In genomic region chr6:128334397-128335124, GRCm38 (mm10) we compare ENCODE assay signal across 8 mouse cellular contexts. TPM values are rescaled to one million over a fixed set of nuclear protein-coding genes. Genes with fewer than 3 reads are reported as not detected.
A peak's percentile ranks its signal among the peaks of the same experiment; 100 is the strongest.
DNase-seq lines count a peak whose midpoint lies in the region; ATAC-seq and TF ChIP-seq lines count a peak whose summit lies in the region.

No protein-coding gene starts in this region.

- TF ChIP-seq EP300 in lung, postnatal 0 days (IDR thresholded peaks at IDR 0.05), result no peak

- H3K4me3 ChIP-seq in cerebellum, adult 2 months (replicated peaks; ENCODE audit: insufficient read depth, low read depth, low read length), result no peak overlapping the region
- H3K4me3 ChIP-seq in hindbrain, embryonic 11.5 days (ENCODE audit: low read depth, low read length), result no peak overlapping the region
- no peak overlapping the region for H3K4me3 ChIP-seq in lung, postnatal 0 days (ENCODE audit: low read depth, low read length)

- no peak for TF ChIP-seq POLR2A in cerebellum, adult 2 months (IDR thresholded peaks at IDR 0.05; ENCODE audit: borderline replicate concordance, insufficient read depth, low read length)

- 12% methylated on average over 12 of the region's 12 CpGs for WGBS in cerebellum, adult 2 months
- WGBS in hindbrain, embryonic 11.5 days, result 28% methylated on average over 12 of the region's 12 CpGs
- WGBS in lung, postnatal 0 days, result 10% methylated on average over 12 of the region's 12 CpGs

- no peaks in the 10 kb centered on the region for H3K9me3 ChIP-seq in hindbrain, embryonic 11.5 days (ENCODE audit: control insufficient read depth, low read length)
- no peaks in the 10 kb centered on the region for H3K9me3 ChIP-seq in lung, postnatal 0 days (ENCODE audit: low read length)

- no peak overlapping the region for H3K9ac ChIP-seq in hindbrain, embryonic 11.5 days (ENCODE audit: low read depth, low read length)
- H3K9ac ChIP-seq in lung, postnatal 0 days (replicated peaks; ENCODE audit: low read depth), result no peak overlapping the region

- ATAC-seq in hindbrain, embryonic 11.5 days (ENCODE audit: low FRiP score), result peak; percentile 80
- peak; percentile 71 for ATAC-seq in lung, postnatal 0 days

- no peaks in the 10 kb centered on the region for H3K27me3 ChIP-seq in cerebellum, adult 2 months (ENCODE audit: control insufficient read depth, insufficient read depth, low read length)
- H3K27me3 ChIP-seq in hindbrain, embryonic 11.5 days (ENCODE audit: control insufficient read depth, insufficient read depth, low read length), result no peaks in the 10 kb centered on the region
- H3K27me3 ChIP-seq in lung, postnatal 0 days (replicated peaks; ENCODE audit: insufficient read depth, low read length), result no peaks in the 10 kb centered on the region

- H3K27ac ChIP-seq in cerebellum, adult 2 months (ENCODE audit: insufficient read depth, low read length), result no peak overlapping the region
- H3K27ac ChIP-seq in hindbrain, embryonic 11.5 days (ENCODE audit: low read depth, low read length), result 0 out of 2 replicates have a peak overlapping the region, but pooled peaks have one; percentile 0
- H3K27ac ChIP-seq in lung, postnatal 0 days (ENCODE audit: low read length), result no peak overlapping the region

- TF ChIP-seq CTCF in cerebellum, adult 2 months (IDR thresholded peaks at IDR 0.05; ENCODE audit: borderline replicate concordance, insufficient read depth, low read depth, low read length), result peak; percentile 64
- peak; percentile 81 for TF ChIP-seq CTCF in lung, postnatal 0 days (IDR thresholded peaks at IDR 0.05)

- no peak overlapping the region for H3K4me2 ChIP-seq in hindbrain, embryonic 11.5 days (replicated peaks; ENCODE audit: low read depth, low read length)
- no peak overlapping the region for H3K4me2 ChIP-seq in lung, postnatal 0 days (replicated peaks; ENCODE audit: low read depth, low read length)

- H3K4me1 ChIP-seq in cerebellum, adult 2 months (ENCODE audit: control insufficient read depth, insufficient read depth, low read length), result peaks cover under 1% of the 10 kb centered on the region; the same call in 1 of the 2 replicates
- H3K4me1 ChIP-seq in hindbrain, embryonic 11.5 days (replicated peaks; ENCODE audit: control insufficient read depth, insufficient read depth, low read length), result no peaks in the 10 kb centered on the region
- no peaks in the 10 kb centered on the region for H3K4me1 ChIP-seq in lung, postnatal 0 days (ENCODE audit: insufficient read depth, low read depth, low read length)

- H3K36me3 ChIP-seq in hindbrain, embryonic 11.5 days (ENCODE audit: control insufficient read depth, insufficient read depth, low read length), result peaks cover 7% of the 10 kb centered on the region; the same call in 1 of the 2 replicates
- peaks cover 7% of the 10 kb centered on the region; the same call in 1 of the 2 replicates for H3K36me3 ChIP-seq in lung, postnatal 0 days (ENCODE audit: insufficient read depth, low read length)

- DNase-seq in NIH3T3 (ENCODE audit: low read depth), result peak; percentile 81
- DNase-seq in cerebellum, adult 2 months, result peak; percentile 71 to 80
- DNase-seq in frontal cortex, adult 2 months (ENCODE audit: extremely low spot score in 1 of 2, low spot score in 1 of 2), result peak; percentile 44 to 89
- peak; percentile 86 for DNase-seq in hindbrain, embryonic 11.5 days (ENCODE audit: low spot score)
- DNase-seq in layer of hippocampus, adult 9-11 months, result peak; percentile 64
- DNase-seq in lung, postnatal 0 days (ENCODE audit: low spot score), result peak; percentile 82
- peak; percentile 87 for DNase-seq in retina, embryonic 14.5 days (ENCODE audit: low spot score)
- peak; percentile 77 for DNase-seq in yolk sac, embryonic 10.5 days (ENCODE audit: low spot score)

RNA-seq across cellular contexts. Expression of gene Tulp3, which starts 21.1 kb away (rescaled TPM):
- polyA plus RNA-seq in cerebellum, adult 2 months (2012; rRNA removed), result 44.0 and 44.8 TPM in 2 replicates
- 33.3 and 35.9 TPM in 2 replicates for polyA plus RNA-seq in frontal cortex, adult 2 months (2012; rRNA removed)
- polyA plus RNA-seq in hindbrain, embryonic 11.5 days (2014; fragmentation: Nextera tagmentation; extraction: Ambion mirVana), result 15.7 and 23.4 TPM in 2 replicates
- 9.5 and 10.9 TPM in 2 replicates for polyA plus RNA-seq in lung, postnatal 0 days (2015; fragmentation: Nextera tagmentation; extraction: Ambion mirVana)

RNA-seq across cellular contexts. Expression of gene Rhno1, which starts 28.1 kb away (rescaled TPM):
- 11.1 and 11.9 TPM in 2 replicates for polyA plus RNA-seq in cerebellum, adult 2 months (2012; rRNA removed)
- 13.9 and 15.3 TPM in 2 replicates for polyA plus RNA-seq in frontal cortex, adult 2 months (2012; rRNA removed)
- polyA plus RNA-seq in hindbrain, embryonic 11.5 days (2014; fragmentation: Nextera tagmentation; extraction: Ambion mirVana), result 164 and 173 TPM in 2 replicates
- polyA plus RNA-seq in lung, postnatal 0 days (2015; fragmentation: Nextera tagmentation; extraction: Ambion mirVana), result 41.8 and 43.8 TPM in 2 replicates

RNA-seq across cellular contexts. Expression of gene Foxm1, which starts 28.2 kb away (rescaled TPM):
- 1.2 and 1.5 TPM in 2 replicates for polyA plus RNA-seq in cerebellum, adult 2 months (2012; rRNA removed)
- 2.2 TPM in 2 replicates for polyA plus RNA-seq in frontal cortex, adult 2 months (2012; rRNA removed)
- polyA plus RNA-seq in hindbrain, embryonic 11.5 days (2014; fragmentation: Nextera tagmentation; extraction: Ambion mirVana), result 39.6 and 46.1 TPM in 2 replicates
- 1.3 and 2.0 TPM in 2 replicates for polyA plus RNA-seq in lung, postnatal 0 days (2015; fragmentation: Nextera tagmentation; extraction: Ambion mirVana)

RNA-seq across cellular contexts. Expression of gene Tead4, which starts 33.9 kb away (rescaled TPM):
- polyA plus RNA-seq in cerebellum, adult 2 months (2012; rRNA removed), result 4.7 and 5.5 TPM in 2 replicates
- 0.34 and 0.40 TPM in 2 replicates for polyA plus RNA-seq in frontal cortex, adult 2 months (2012; rRNA removed)
- polyA plus RNA-seq in hindbrain, embryonic 11.5 days (2014; fragmentation: Nextera tagmentation; extraction: Ambion mirVana), result 1.4 and 1.7 TPM in 2 replicates
- 9.6 and 10.3 TPM in 2 replicates for polyA plus RNA-seq in lung, postnatal 0 days (2015; fragmentation: Nextera tagmentation; extraction: Ambion mirVana)

RNA-seq across cellular contexts. Expression of gene Tex52, which starts 40.7 kb away (rescaled TPM):
- polyA plus RNA-seq in cerebellum, adult 2 months (2012; rRNA removed), result 5.4 and 8.0 TPM in 2 replicates
- 1.9 and 2.0 TPM in 2 replicates for polyA plus RNA-seq in frontal cortex, adult 2 months (2012; rRNA removed)
- polyA plus RNA-seq in hindbrain, embryonic 11.5 days (2014; fragmentation: Nextera tagmentation; extraction: Ambion mirVana), result 0.40 and 0.42 TPM in 2 replicates
- polyA plus RNA-seq in lung, postnatal 0 days (2015; fragmentation: Nextera tagmentation; extraction: Ambion mirVana), result 0.13 and 0.17 TPM in 2 replicates

Comparison
In these comparisons a context has a peak if more than half of its experiments do, and no peak if none do; other contexts are left out.
1. RNA of gene Foxm1, which starts 28.2 kb away (polyA plus RNA-seq): 39.6 to 46.1 TPM in hindbrain, embryonic 11.5 days; 2.2 TPM in frontal cortex, adult 2 months, 1.2 to 1.5 TPM in cerebellum, adult 2 months and 1.3 to 2.0 TPM in lung, postnatal 0 days; every median in the first group is over 10 times any median in the second.
2. Peak in every context shown above with its lines, with median percentiles within 50 percentile points of each other: DNase-seq.